Mouse (Mus musculus) CH12.LX (cell line): ENCODE results near the gene Tbx1. TPM values are rescaled to one million over a fixed set of nuclear protein-coding genes. Genes with fewer than 3 reads are reported as not detected.

Experiments used
- DNase-seq: peaks from one replicate; pipeline ENCODE4 v3.0.0-alpha.2; 2013; ENCODE audit errors: extremely low read depth
- H3K27ac ChIP-seq: 2 replicates; pipeline ENCODE4 v1.5.1; 2012; ENCODE audit warnings: low read depth, mild to moderate bottlenecking, control low read depth, moderate library complexity; ENCODE audit not compliant: insufficient read depth
- H3K27me3 ChIP-seq: replicated peaks from 2 replicates; pipeline ENCODE3; 2012; ENCODE audit warnings: inconsistent platforms
- H3K36me3 ChIP-seq, 2 experiments: replicated peaks in 1 of 2; 2 replicates each; pipeline versions ENCODE3 to v1.6.1; 2012; ENCODE audit warnings: inconsistent platforms in 1 of 2, low read length in 1 of 2, mild to moderate bottlenecking in 1 of 2, mixed read lengths in 1 of 2, moderate library complexity in 1 of 2; ENCODE audit not compliant: control insufficient read depth in 1 of 2, insufficient read depth in 1 of 2
- H3K4me1 ChIP-seq, 2 experiments: 2 replicates each; pipeline ENCODE4 v1.6.1; 2012; ENCODE audit warnings: inconsistent platforms in 1 of 2, moderate library complexity in 1 of 2; ENCODE audit not compliant: insufficient read depth in 2 of 2, control insufficient read depth in 1 of 2
- H3K4me2 ChIP-seq: 2 replicates; pipeline ENCODE4 v1.6.1; 2012; ENCODE audit warnings: low read depth, mild to moderate bottlenecking, control low read depth; ENCODE audit not compliant: poor library complexity, insufficient read depth, severe bottlenecking
- H3K4me3 ChIP-seq, 3 experiments: fragments of 150-350 bp in 1 of 3; sonication (generic) in 1 of 3; replicated peaks in 1 of 3; 2 replicates each; pipeline versions ENCODE3 to v1.5.1; 2011 to 2012; ENCODE audit warnings: low read depth in 2 of 3, low read length in 2 of 3, mild to moderate bottlenecking in 2 of 3, moderate library complexity in 2 of 3, control low read depth in 1 of 3, improper control_type of control experiment in 1 of 3, inconsistent platforms in 1 of 3, mixed read lengths in 1 of 3; ENCODE audit not compliant: poor library complexity in 1 of 3
- H3K79me2 ChIP-seq: replicated peaks from 2 replicates; pipeline ENCODE4 v1.6.1; 2012; ENCODE audit warnings: mild to moderate bottlenecking, moderate library complexity; ENCODE audit not compliant: control insufficient read depth, poor library complexity, insufficient read depth, severe bottlenecking; ENCODE audit errors: extremely low read depth
- H3K9ac ChIP-seq: 2 replicates; pipeline ENCODE4 v1.6.1; 2012; ENCODE audit warnings: low read depth, mild to moderate bottlenecking, control low read depth, moderate library complexity; ENCODE audit not compliant: insufficient read depth
- H3K9me3 ChIP-seq: replicated peaks from 2 replicates; pipeline ENCODE3; 2012; ENCODE audit warnings: low read length, inconsistent platforms, mixed read lengths
- BHLHE40 ChIP-seq: IDR thresholded peaks from 2 replicates; pipeline ENCODE4 v1.6.1; 2011; ENCODE audit warnings: mild to moderate bottlenecking, low read depth, low read length, improper control_type of control experiment
- CTCF ChIP-seq, 2 experiments: IDR thresholded peaks in 1 of 2; conservative IDR thresholded peaks in 1 of 2; 2 replicates each; pipeline ENCODE4 v1.5.1; 2011 to 2012; ENCODE audit warnings: low read depth in 2 of 2, low read length in 2 of 2, improper control_type of control experiment in 1 of 2, inconsistent platforms in 1 of 2, mild to moderate bottlenecking in 1 of 2, moderate library complexity in 1 of 2
- E2F4 ChIP-seq: IDR thresholded peaks from 2 replicates; pipeline ENCODE4 v1.6.1; 2011; ENCODE audit warnings: low read depth, low read length, improper control_type of control experiment; ENCODE audit not compliant: insufficient replicate concordance
- ETS1 ChIP-seq: conservative IDR thresholded peaks from 2 replicates; pipeline ENCODE4 v1.6.1; 2012; ENCODE audit warnings: low read depth, mild to moderate bottlenecking, inconsistent platforms, low read length, improper control_type of control experiment, moderate library complexity
- GABPA ChIP-seq: IDR thresholded peaks from 2 replicates; pipeline ENCODE4 v1.6.1; 2012; ENCODE audit warnings: low read depth, low read length, improper control_type of control experiment, inconsistent platforms; ENCODE audit not compliant: insufficient replicate concordance
- HCFC1 ChIP-seq: IDR thresholded peaks from 2 replicates; pipeline ENCODE4 v1.6.1; 2012; ENCODE audit warnings: low read depth, mild to moderate bottlenecking, inconsistent platforms, low read length, improper control_type of control experiment
- IRF4 ChIP-seq: IDR thresholded peaks from 2 replicates; pipeline ENCODE4 v1.6.1; 2014; ENCODE audit warnings: low read depth, mild to moderate bottlenecking, inconsistent platforms, low read length, improper control_type of control experiment
- KAT2A ChIP-seq: IDR thresholded peaks from 2 replicates; pipeline ENCODE4 v1.6.1; 2012; ENCODE audit warnings: low read length, improper control_type of control experiment, inconsistent platforms; ENCODE audit not compliant: insufficient replicate concordance
- MAFK ChIP-seq: IDR thresholded peaks from 2 replicates; pipeline ENCODE4 v1.6.1; 2011; ENCODE audit warnings: low read length, improper control_type of control experiment; ENCODE audit not compliant: insufficient replicate concordance
- MAX ChIP-seq: IDR thresholded peaks from 2 replicates; pipeline ENCODE4 v1.6.1; 2011; ENCODE audit warnings: low read length, improper control_type of control experiment
- MAZ ChIP-seq: IDR thresholded peaks from 2 replicates; pipeline ENCODE4 v1.6.1; 2012; ENCODE audit warnings: low read depth, mild to moderate bottlenecking, inconsistent platforms, low read length, improper control_type of control experiment, moderate library complexity
- MXI1 ChIP-seq: IDR thresholded peaks from 2 replicates; pipeline ENCODE4 v1.6.1; 2011; ENCODE audit warnings: mild to moderate bottlenecking, low read depth, low read length, improper control_type of control experiment
- NRF1 ChIP-seq: IDR thresholded peaks from 2 replicates; pipeline ENCODE4 v1.6.1; 2014; ENCODE audit warnings: low read depth, mild to moderate bottlenecking, inconsistent platforms, low read length, improper control_type of control experiment, moderate library complexity
- PAX5 ChIP-seq: IDR thresholded peaks from 2 replicates; pipeline ENCODE4 v1.6.1; 2012; ENCODE audit warnings: low read length, inconsistent platforms, mixed read lengths
- POLR2A ChIP-seq: IDR thresholded peaks from 2 replicates; pipeline ENCODE4 v1.6.1; 2011; ENCODE audit warnings: low read depth, mild to moderate bottlenecking, improper control_type of control experiment, low read length
- POLR2AphosphoS2 ChIP-seq: IDR thresholded peaks from 2 replicates; pipeline ENCODE4 v1.6.1; 2011; ENCODE audit warnings: low read depth, low read length, improper control_type of control experiment
- RAD21 ChIP-seq: IDR thresholded peaks from 2 replicates; pipeline ENCODE4 v1.6.1; 2011; ENCODE audit warnings: low read depth, mild to moderate bottlenecking, low read length, improper control_type of control experiment, moderate library complexity
- RCOR1 ChIP-seq: conservative IDR thresholded peaks from 2 replicates; pipeline ENCODE4 v1.6.1; 2012; ENCODE audit warnings: low read depth, mild to moderate bottlenecking, inconsistent platforms, low read length, improper control_type of control experiment
- SIN3A ChIP-seq: IDR thresholded peaks from 2 replicates; pipeline ENCODE4 v1.6.1; 2012; ENCODE audit warnings: low read length, improper control_type of control experiment, inconsistent platforms
- SMC3 ChIP-seq: IDR thresholded peaks from 2 replicates; pipeline ENCODE4 v1.6.1; 2011; ENCODE audit warnings: low read depth, low read length, improper control_type of control experiment
- TBP ChIP-seq: conservative IDR thresholded peaks from 2 replicates; pipeline ENCODE4 v1.6.1; 2011; ENCODE audit warnings: low read depth, low read length, improper control_type of control experiment
- TCF12 ChIP-seq: IDR thresholded peaks from 2 replicates; pipeline ENCODE4 v1.6.1; 2014; ENCODE audit warnings: low read depth, mild to moderate bottlenecking, inconsistent platforms, low read length, improper control_type of control experiment
- USF1 ChIP-seq: IDR thresholded peaks from 2 replicates; pipeline ENCODE4 v1.6.1; 2014; ENCODE audit warnings: low read depth, mild to moderate bottlenecking, inconsistent platforms, low read length, improper control_type of control experiment
- ZC3H11A ChIP-seq: IDR thresholded peaks from 2 replicates; pipeline ENCODE4 v1.6.1; 2012; ENCODE audit warnings: low read depth, mild to moderate bottlenecking, inconsistent platforms, low read length, improper control_type of control experiment
- ZKSCAN1 ChIP-seq: IDR thresholded peaks from 2 replicates; pipeline ENCODE4 v1.6.1; 2012; ENCODE audit warnings: low read depth, inconsistent platforms, low read length, improper control_type of control experiment, borderline replicate concordance
- ZMIZ1 ChIP-seq: IDR thresholded peaks from 2 replicates; pipeline ENCODE4 v1.6.1; 2012; ENCODE audit warnings: low read depth, mild to moderate bottlenecking, inconsistent platforms, low read length, improper control_type of control experiment
- ZNF384 ChIP-seq: IDR thresholded peaks from 2 replicates; pipeline ENCODE4 v1.6.1; 2012; ENCODE audit warnings: low read depth, low read length, improper control_type of control experiment, inconsistent platforms
- dilution Hi-C: fragments of 300-500 bp; cut with MboI; formaldehyde crosslinking; loops from 2 replicates; pipeline ENCODE4 v1.14.3; 2020; ENCODE audit warnings: low sequenced_read_pairs; ENCODE audit not compliant: extremely low pct_unique_long_range_greater_than_20kb, extremely low pct_ligation_motif_present
- in situ Hi-C: fragments of 300-500 bp; cut with MboI; formaldehyde crosslinking; loops from 3 replicates; pipeline ENCODE4 v1.14.3; 2019; ENCODE audit warnings: low sequenced_read_pairs, low pct_ligation_motif_present, low pct_unique_long_range_greater_than_20kb, mixed read lengths
- polyA plus RNA-seq: library from polyadenylated mRNA; unstranded; fragments of >175 nt; gene quantifications from 2 replicates; pipeline ENCODE4 v1.2.1, GENCODE M21; 2012; ENCODE audit warnings: low read depth; ENCODE audit not compliant: insufficient read length
- total RNA-seq, 2 experiments: library from RNA; depleted of rRNA; stranded (reverse); fragments of 300-350 nt in 1 of 2; fragments of >200 nt in 1 of 2; gene quantifications; 2 replicates each; pipeline ENCODE4 v1.2.3; 2012 to 2014

The Tbx1 gene
- total and polyA plus RNA-seq, 3 experiments: 0.04 TPM; not detected in 2

DNA sequence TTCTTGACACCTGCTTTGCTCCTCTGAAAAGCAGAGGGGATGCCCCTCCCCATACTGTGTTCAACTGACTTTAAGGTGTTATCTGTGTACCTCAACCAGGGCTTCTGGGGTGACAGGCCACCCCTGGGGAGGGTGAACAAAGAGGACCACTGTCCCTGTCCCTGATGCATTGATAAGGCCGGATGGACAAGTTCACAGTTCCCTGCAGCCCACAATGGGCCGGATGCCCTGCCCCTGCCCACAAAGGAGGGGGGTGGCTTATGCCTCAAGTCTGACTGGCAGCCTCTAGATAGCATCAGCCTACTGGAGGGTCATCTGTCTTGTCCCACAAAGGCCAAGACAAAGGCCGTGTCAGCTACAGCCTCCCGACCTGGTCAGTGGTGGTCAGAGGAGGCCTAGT lies 28.6 kb upstream of the Tbx1 start:
- TF ChIP-seq MAZ (no peak), ZMIZ1 (no peak), SIN3A (no peak), GABPA (no peak), SMC3 (no peak), ZKSCAN1 (no peak), RCOR1 (no peak), IRF4 (no peak), USF1 (no peak), RAD21 (no peak), KAT2A (no peak), MXI1 (no peak), MAX (no peak), ZC3H11A (no peak), ETS1 (no peak), POLR2A (no peak)

DNA sequence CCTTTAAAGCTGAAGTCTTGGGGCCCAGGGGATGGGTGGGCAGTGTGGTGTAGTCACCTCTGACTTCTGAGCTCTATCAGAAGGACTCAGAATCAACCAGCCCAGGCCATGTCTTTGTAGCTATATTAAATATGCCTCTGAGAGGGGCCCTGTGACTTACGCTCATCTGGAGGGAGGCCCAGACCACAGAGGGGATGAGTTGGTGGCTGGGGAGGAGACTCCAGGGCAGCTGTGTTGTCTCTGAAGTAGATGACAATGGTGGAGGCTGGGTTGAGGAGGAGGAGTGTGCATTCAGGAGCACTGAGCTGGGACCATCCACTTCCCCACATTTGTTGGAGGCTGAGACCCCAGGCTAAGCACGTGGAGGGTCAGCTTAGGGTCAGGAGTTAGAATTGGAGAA lies 27.8 kb upstream of the Tbx1 start:
- TF ChIP-seq NRF1 (no peak), ZKSCAN1 (no peak), SIN3A (no peak), MXI1 (no peak), PAX5 (no peak), MAZ (no peak), ZNF384 (no peak), TCF12 (no peak), RCOR1 (no peak), E2F4 (no peak), SMC3 (no peak), USF1 (no peak), MAFK (no peak), BHLHE40 (no peak), TBP (no peak), POLR2AphosphoS2 (no peak), MAX (no peak), HCFC1 (no peak), CTCF (conservative IDR thresholded peaks at IDR 0.05 in 1 of 2, IDR thresholded peaks at IDR 0.05 in 1 of 2; ENCODE audit: low read depth in 2 of 2, low read length in 2 of 2) (no peak), GABPA (no peak)
- Histone ChIP-seq H3K9me3 (peaks cover 11% of the 10 kb centered on the region), H3K4me1 (peaks cover 6 to 19% of the 10 kb centered on the region in 2 experiments), H3K27ac (no peak overlapping the region), H3K36me3 (no peaks in the 10 kb centered on the region), H3K9ac (no peak overlapping the region), H3K79me2 (no peaks in the 10 kb centered on the region), H3K27me3 (peaks cover 59% of the 10 kb centered on the region), H3K4me2 (no peak overlapping the region), H3K4me3 (no peak overlapping the region)
- in situ Hi-C loops (no loop called here), dilution Hi-C loops (no loop called here)
- DNase-seq: no peak

More for the DNA sequence above, 28.6 kb upstream of the Tbx1 start:
- peaks cover 11% of the 10 kb centered on the region for H3K9me3 ChIP-seq
- no peak overlapping the region for H3K4me3 ChIP-seq
- dilution Hi-C loops: no loop called here
- no peak overlapping the region for H3K9ac ChIP-seq
- in situ Hi-C loops: no loop called here
- no peaks in the 10 kb centered on the region for H3K36me3 ChIP-seq
- peaks cover 59% of the 10 kb centered on the region for H3K27me3 ChIP-seq
- no peak overlapping the region for H3K4me2 ChIP-seq
- H3K4me1 ChIP-seq: peaks cover 6 to 21% of the 10 kb centered on the region in 2 experiments
- no peak overlapping the region for H3K27ac ChIP-seq
- no peak for DNase-seq
- H3K79me2 ChIP-seq: no peaks in the 10 kb centered on the region
